Comparison of ENCODE assay signal across 9 mouse cellular contexts in the genomic region with DNA sequence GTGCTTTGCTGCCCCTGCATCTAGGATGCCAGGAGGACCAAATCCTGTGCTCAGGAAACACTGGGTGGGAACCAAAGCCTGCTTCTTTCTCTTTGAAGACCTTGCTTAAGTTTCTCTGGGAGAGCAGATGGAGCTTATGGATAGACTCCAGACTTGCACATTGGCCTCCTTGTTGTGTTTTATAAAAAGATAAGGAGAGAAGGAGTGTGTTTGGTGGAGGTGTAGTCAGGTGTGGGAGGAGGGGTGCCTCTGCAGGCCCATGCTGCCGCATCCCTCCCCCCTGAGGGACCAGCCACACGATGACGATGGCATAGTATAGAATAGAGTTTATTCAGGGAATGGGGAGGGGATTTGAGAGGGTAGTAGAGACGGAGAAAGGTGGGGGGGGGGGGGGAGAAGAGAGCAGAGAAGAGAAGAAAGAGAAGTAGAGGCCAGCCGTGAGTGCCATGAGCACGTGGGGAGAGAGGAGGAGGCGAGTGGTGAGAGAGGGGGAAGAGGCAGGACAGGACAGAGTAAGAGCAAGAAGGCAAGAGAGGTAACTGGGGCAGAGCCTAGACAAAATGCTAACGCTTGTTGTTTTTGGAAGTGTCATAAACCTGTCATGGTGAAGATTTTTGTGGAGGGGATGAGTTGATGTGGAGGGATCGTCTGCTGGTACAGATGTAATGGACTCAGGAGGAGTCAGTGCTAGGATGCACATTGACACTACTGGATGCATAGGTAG. TPM values are rescaled to one million over a fixed set of nuclear protein-coding genes. Genes with fewer than 3 reads are reported as not detected.
A peak's percentile ranks its signal among the peaks of the same experiment; 100 is the strongest.
DNase-seq lines count a peak whose midpoint lies in the region; ATAC-seq and TF ChIP-seq lines count a peak whose summit lies in the region.
"Had no signal": no experiment of that assay in that cellular context is flagged by ENCODE, and none has a peak within 500 bp of the region (broad histone marks: within the 10 kb centered on the region; RNA-seq: fewer than 3 reads in every experiment).

No protein-coding gene starts in this region.

- H3K27me3 ChIP-seq in neural tube, embryonic 11.5 days (ENCODE audit: control insufficient read depth, insufficient read depth, low read length), result no peaks in the 10 kb centered on the region
- no peaks in the 10 kb centered on the region for H3K27me3 ChIP-seq in limb, embryonic 15.5 days
- no peaks in the 10 kb centered on the region for H3K27me3 ChIP-seq in stomach, postnatal 0 days (ENCODE audit: control insufficient read depth, insufficient read depth, low read length)

- peak overlapping the region; percentile 97; the same call in 1 of the 2 replicates for H3K9ac ChIP-seq in neural tube, embryonic 11.5 days (ENCODE audit: low read length)
- 0 out of 2 replicates have a peak overlapping the region, but pooled peaks have one; percentile 95 for H3K9ac ChIP-seq in limb, embryonic 15.5 days
- 0 out of 2 replicates have a peak overlapping the region, but pooled peaks have one; percentile 23 for H3K9ac ChIP-seq in stomach, postnatal 0 days (ENCODE audit: low read length)

- peak; percentile 56 for DNase-seq in cerebellum, adult 9-10 months
- no peak for DNase-seq in cerebellum, postnatal 4 days (ENCODE audit: low spot score in 2 of 2)
- DNase-seq in neural tube, embryonic 11.5 days (ENCODE audit: low spot score), result no peak
- DNase-seq in neural tube, embryonic 10.5 days (ENCODE audit: extremely low spot score, low spot score), result no peak
- DNase-seq in stomach, postnatal 0 days (ENCODE audit: low spot score), result no peak
- DNase-seq in testis, postnatal 14 days (ENCODE audit: low spot score), result no peak
- no peak for DNase-seq in kidney, postnatal 25 days
- DNase-seq: lung, adult 2 months had no signal

- peaks cover 16% of the 10 kb centered on the region for H3K4me1 ChIP-seq in neural tube, embryonic 11.5 days (ENCODE audit: control insufficient read depth, insufficient read depth, low read length)
- peaks cover 35% of the 10 kb centered on the region for H3K4me1 ChIP-seq in limb, embryonic 15.5 days
- H3K4me1 ChIP-seq in stomach, postnatal 0 days (replicated peaks; ENCODE audit: control insufficient read depth, insufficient read depth), result no peaks in the 10 kb centered on the region; the same call in 1 of the 2 replicates

- H3K4me2 ChIP-seq in neural tube, embryonic 11.5 days (ENCODE audit: low read depth), result peak overlapping the region; percentile 85
- H3K4me2 ChIP-seq in limb, embryonic 15.5 days, result peak overlapping the region; percentile 82
- peak overlapping the region; percentile 80 for H3K4me2 ChIP-seq in stomach, postnatal 0 days (replicated peaks; ENCODE audit: low read depth)

- H3K4me3 ChIP-seq in neural tube, embryonic 11.5 days (ENCODE audit: low read depth, low read length), result peak overlapping the region; percentile 93
- peak overlapping the region; percentile 90 for H3K4me3 ChIP-seq in limb, embryonic 15.5 days
- peak overlapping the region; percentile 98; the same call in 1 of the 2 replicates for H3K4me3 ChIP-seq in stomach, postnatal 0 days (ENCODE audit: low read depth, low read length)

- no peak for TF ChIP-seq CTCF in stomach, postnatal 0 days (IDR thresholded peaks at IDR 0.05; ENCODE audit: low read depth)

- no peaks in the 10 kb centered on the region for H3K9me3 ChIP-seq in neural tube, embryonic 11.5 days (ENCODE audit: control insufficient read depth, low read length)
- no peaks in the 10 kb centered on the region for H3K9me3 ChIP-seq in limb, embryonic 15.5 days
- H3K9me3 ChIP-seq in stomach, postnatal 0 days (ENCODE audit: control insufficient read depth, low read length), result no peaks in the 10 kb centered on the region

- ATAC-seq in neural tube, embryonic 11.5 days (ENCODE audit: insufficient read depth, low FRiP score, low TSS enrichment), result no peak
- ATAC-seq in limb, embryonic 15.5 days (ENCODE audit: insufficient number of reproducible peaks, low FRiP score, low TSS enrichment, low read depth), result no peak
- no peak for ATAC-seq in stomach, postnatal 0 days (ENCODE audit: low FRiP score, low TSS enrichment)

- WGBS in neural tube, embryonic 11.5 days, result 90% methylated on average over 9 of the region's 9 CpGs
- 80% methylated on average over 9 of the region's 9 CpGs for WGBS in limb, embryonic 15.5 days
- 79% methylated on average over 9 of the region's 9 CpGs for WGBS in stomach, postnatal 0 days

- TF ChIP-seq EP300 in stomach, postnatal 0 days (optimal IDR thresholded peaks at IDR 0.05), result no peak

- peaks cover 2% of the 10 kb centered on the region for H3K36me3 ChIP-seq in neural tube, embryonic 11.5 days (ENCODE audit: control insufficient read depth, insufficient read depth, low read length)
- peaks cover 22% of the 10 kb centered on the region for H3K36me3 ChIP-seq in limb, embryonic 15.5 days
- no peaks in the 10 kb centered on the region for H3K36me3 ChIP-seq in stomach, postnatal 0 days (ENCODE audit: control insufficient read depth, insufficient read depth, low read length)

- H3K27ac ChIP-seq in neural tube, embryonic 11.5 days (ENCODE audit: low read depth, low read length), result no peak overlapping the region
- no peak overlapping the region for H3K27ac ChIP-seq in limb, embryonic 15.5 days
- no peak overlapping the region for H3K27ac ChIP-seq in stomach, postnatal 0 days (replicated peaks)

RNA-seq across cellular contexts. Expression of a gene that starts 0.8 kb away (rescaled TPM):
- polyA plus RNA-seq in neural tube, embryonic 11.5 days (2014; fragmentation: Nextera tagmentation; extraction: Ambion mirVana), result 18.0 and 19.8 TPM in 2 replicates
- polyA plus RNA-seq in limb, embryonic 15.5 days (2015; fragmentation: Nextera tagmentation; extraction: Ambion mirVana), result 16.7 and 17.5 TPM in 2 replicates
- polyA plus RNA-seq in stomach, postnatal 0 days (2015; fragmentation: Nextera tagmentation; extraction: Ambion mirVana), result 6.2 and 6.5 TPM in 2 replicates

RNA-seq across cellular contexts. Expression of a gene that starts 13.5 kb away (rescaled TPM):
- not detected in 2 replicates for polyA plus RNA-seq in neural tube, embryonic 11.5 days (2014; fragmentation: Nextera tagmentation; extraction: Ambion mirVana)
- polyA plus RNA-seq in limb, embryonic 15.5 days (2015; fragmentation: Nextera tagmentation; extraction: Ambion mirVana), result not detected in 2 replicates
- polyA plus RNA-seq in stomach, postnatal 0 days (2015; fragmentation: Nextera tagmentation; extraction: Ambion mirVana), result not detected in 2 replicates
- polyA plus RNA-seq: lung, adult 2 months had no signal

RNA-seq across cellular contexts. Expression of a gene that starts 14.9 kb away (rescaled TPM):
- 86.5 and 87.2 TPM in 2 replicates for polyA plus RNA-seq in neural tube, embryonic 11.5 days (2014; fragmentation: Nextera tagmentation; extraction: Ambion mirVana)
- polyA plus RNA-seq in limb, embryonic 15.5 days (2015; fragmentation: Nextera tagmentation; extraction: Ambion mirVana), result 89.3 and 104 TPM in 2 replicates
- polyA plus RNA-seq in stomach, postnatal 0 days (2015; fragmentation: Nextera tagmentation; extraction: Ambion mirVana), result 126 TPM in 2 replicates

RNA-seq across cellular contexts. Expression of a gene that starts 53.1 kb away (rescaled TPM):
- polyA plus RNA-seq in neural tube, embryonic 11.5 days (2014; fragmentation: Nextera tagmentation; extraction: Ambion mirVana), result not detected in 2 replicates
- polyA plus RNA-seq in limb, embryonic 15.5 days (2015; fragmentation: Nextera tagmentation; extraction: Ambion mirVana), result not detected in 2 replicates
- not detected in 2 replicates for polyA plus RNA-seq in stomach, postnatal 0 days (2015; fragmentation: Nextera tagmentation; extraction: Ambion mirVana)
- polyA plus RNA-seq: lung, adult 2 months had no signal

Comparison
In these comparisons a context has a peak if more than half of its experiments do, and no peak if none do; other contexts are left out.
1. H3K9ac ChIP-seq: peak in every context shown above with its lines; median percentile 97 in neural tube, embryonic 11.5 days; 95 in limb, embryonic 15.5 days; 23 in stomach, postnatal 0 days.